Mouse (Mus musculus): ENCODE measurements at regions not wholly inside any gene's neighbourhood (a gene's known extent, or its start where the extent isn't known, plus 50 kb on each side); places are given as distances from the start of the nearest gene placed in this dataset.

DNA sequence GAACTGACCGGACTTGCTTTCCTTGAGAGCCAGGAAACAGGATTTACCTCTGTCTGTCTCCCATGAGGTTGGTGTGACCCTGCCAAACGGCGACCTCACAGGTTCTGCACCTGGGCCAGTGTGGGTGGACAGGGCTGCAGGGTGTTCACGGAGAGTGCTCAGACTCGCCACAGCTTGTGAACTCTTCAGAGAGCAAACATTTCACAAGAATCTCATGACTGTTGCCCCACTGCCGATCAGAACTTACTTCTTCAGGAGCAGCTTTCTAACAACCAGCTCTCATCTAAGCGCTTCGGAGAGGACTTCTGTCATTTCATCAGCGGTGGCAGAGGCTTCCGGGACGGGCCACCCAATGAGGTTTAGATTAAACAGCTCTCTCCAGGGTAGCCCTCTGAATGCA is 93.0 kb upstream of the Adgrl2 start:
- Histone ChIP-seq H3K27ac (ENCODE audit: low read depth, low read length) (no peak overlapping the region), H3K9me3 (ENCODE audit: control insufficient read depth, low read length) (no peaks in the 10 kb centered on the region), H3K36me3 (ENCODE audit: control insufficient read depth, insufficient read depth, low read length) (no peaks in the 10 kb centered on the region), H3K9ac (ENCODE audit: low read depth, low read length) (no peak overlapping the region), H3K27me3 (ENCODE audit: control insufficient read depth, insufficient read depth, low read length) (no peaks in the 10 kb centered on the region), H3K4me2 (replicated peaks; ENCODE audit: low read depth, low read length) (no peak overlapping the region), H3K4me1 (replicated peaks; ENCODE audit: control insufficient read depth, insufficient read depth, low read length) (no peaks in the 10 kb centered on the region), H3K4me3 (ENCODE audit: low read depth, low read length) (no peak overlapping the region)
- 60% methylated on average over 11 of the region's 11 CpGs for WGBS
- ATAC-seq (ENCODE audit: low FRiP score) (no peak), DNase-seq (ENCODE audit: low spot score) (no peak)

DNA sequence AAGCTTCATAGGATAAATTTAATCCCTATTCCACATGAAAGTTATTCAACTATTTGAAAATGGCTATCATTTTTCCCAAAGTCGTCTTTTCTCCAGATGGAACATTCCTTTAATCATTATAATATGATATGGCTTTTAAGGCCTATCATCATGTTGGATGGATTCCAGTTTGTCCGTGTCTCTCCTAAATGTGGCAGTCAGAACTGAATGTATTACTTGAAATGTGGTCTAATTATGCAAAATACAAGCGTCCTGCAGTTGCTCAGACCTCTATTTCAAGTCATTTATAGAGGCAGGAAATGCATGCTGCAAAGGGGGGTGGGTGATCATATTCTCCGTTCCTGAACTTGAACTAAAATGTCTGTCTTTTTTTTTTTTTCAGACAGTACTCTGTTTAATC is 88.5 kb upstream of the Adgrl2 start:
- Histone ChIP-seq H3K27me3 (ENCODE audit: control insufficient read depth, insufficient read depth, low read length) (no peaks in the 10 kb centered on the region), H3K4me2 (replicated peaks; ENCODE audit: low read depth, low read length) (no peak overlapping the region), H3K27ac (ENCODE audit: low read depth, low read length) (no peak overlapping the region), H3K36me3 (ENCODE audit: control insufficient read depth, insufficient read depth, low read length) (no peaks in the 10 kb centered on the region), H3K4me3 (ENCODE audit: low read depth, low read length) (no peak overlapping the region), H3K9ac (ENCODE audit: low read depth, low read length) (no peak overlapping the region), H3K4me1 (replicated peaks; ENCODE audit: control insufficient read depth, insufficient read depth, low read length) (no peaks in the 10 kb centered on the region), H3K9me3 (ENCODE audit: control insufficient read depth, low read length) (no peaks in the 10 kb centered on the region)
- DNase-seq (ENCODE audit: low spot score) (no peak), ATAC-seq (ENCODE audit: low FRiP score) (no peak)
- 83% methylated on average over 4 of the region's 4 CpGs for WGBS

DNA sequence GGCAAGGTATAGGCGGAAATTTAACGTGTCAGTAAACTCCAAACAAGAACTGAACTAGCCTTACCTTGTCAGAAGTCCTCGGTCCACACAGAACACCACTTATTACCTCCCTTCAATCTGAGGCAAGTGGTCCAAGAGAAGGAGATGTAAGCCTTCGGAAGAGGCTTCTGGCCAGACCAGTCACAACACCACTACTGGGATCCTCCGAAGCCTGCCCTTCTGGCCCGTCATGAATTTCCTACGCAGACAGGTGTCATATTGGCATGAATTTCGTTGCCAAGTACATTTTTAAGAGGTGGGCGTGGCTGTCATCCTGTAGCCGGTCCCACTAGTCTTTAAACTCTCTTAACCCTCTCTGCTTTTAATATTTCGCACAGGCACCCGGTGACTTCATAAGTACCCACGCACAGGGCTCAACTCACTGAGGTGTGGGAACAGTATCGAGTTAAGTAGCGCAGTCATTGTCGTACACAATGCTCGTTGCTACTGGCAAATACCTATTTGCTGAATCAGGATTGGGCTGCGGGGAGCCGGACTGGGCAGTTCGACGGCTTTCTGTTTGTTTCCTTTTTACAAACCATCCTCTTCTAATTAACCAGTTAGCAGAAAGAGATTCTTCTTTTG is 86.7 kb upstream of the Adgrl2 start:
- no peak for ATAC-seq (ENCODE audit: low FRiP score)
- H3K27me3 ChIP-seq (ENCODE audit: control insufficient read depth, insufficient read depth, low read length) = no peaks in the 10 kb centered on the region
- no peak overlapping the region for H3K4me3 ChIP-seq (ENCODE audit: low read depth, low read length)
- no peaks in the 10 kb centered on the region for H3K36me3 ChIP-seq (ENCODE audit: control insufficient read depth, insufficient read depth, low read length)
- WGBS = 77% methylated on average over 21 of the region's 21 CpGs
- H3K9ac ChIP-seq (ENCODE audit: low read depth, low read length) = no peak overlapping the region
- DNase-seq (ENCODE audit: low spot score) = no peak
- H3K4me2 ChIP-seq (replicated peaks; ENCODE audit: low read depth, low read length) = no peak overlapping the region
- no peaks in the 10 kb centered on the region for H3K4me1 ChIP-seq (replicated peaks; ENCODE audit: control insufficient read depth, insufficient read depth, low read length)
- H3K9me3 ChIP-seq (ENCODE audit: control insufficient read depth, low read length) = no peaks in the 10 kb centered on the region
- no peak overlapping the region for H3K27ac ChIP-seq (ENCODE audit: low read depth, low read length)

DNA sequence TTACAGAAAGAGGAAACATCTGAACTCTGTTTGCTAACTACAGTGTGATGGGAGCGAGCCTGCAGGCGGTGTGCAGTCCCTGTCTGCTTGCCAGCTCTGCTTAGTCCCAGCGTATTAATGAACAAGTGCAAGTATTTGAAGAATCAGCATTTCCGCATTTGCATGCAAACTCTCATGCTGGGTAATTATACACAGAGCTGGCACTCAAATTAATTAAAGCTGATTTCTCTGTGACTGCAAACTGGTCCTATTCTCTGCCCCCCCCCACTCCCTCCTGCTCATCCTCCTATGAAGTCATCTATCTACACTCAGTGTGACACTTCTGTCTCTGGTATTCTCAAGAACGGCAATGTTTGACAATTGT is 85.1 kb upstream of the Adgrl2 start:
- Histone ChIP-seq H3K27ac (ENCODE audit: low read depth, low read length) (no peak overlapping the region), H3K9ac (ENCODE audit: low read depth, low read length) (no peak overlapping the region), H3K4me1 (replicated peaks; ENCODE audit: control insufficient read depth, insufficient read depth, low read length) (no peaks in the 10 kb centered on the region), H3K36me3 (ENCODE audit: control insufficient read depth, insufficient read depth, low read length) (no peaks in the 10 kb centered on the region), H3K4me3 (ENCODE audit: low read depth, low read length) (no peak overlapping the region), H3K27me3 (ENCODE audit: control insufficient read depth, insufficient read depth, low read length) (no peaks in the 10 kb centered on the region), H3K9me3 (ENCODE audit: control insufficient read depth, low read length) (no peaks in the 10 kb centered on the region), H3K4me2 (replicated peaks; ENCODE audit: low read depth, low read length) (no peak overlapping the region)
- ATAC-seq (ENCODE audit: low FRiP score) (no peak), DNase-seq (ENCODE audit: low spot score) (no peak)
- 73% methylated on average over 5 of the region's 5 CpGs for WGBS

DNA sequence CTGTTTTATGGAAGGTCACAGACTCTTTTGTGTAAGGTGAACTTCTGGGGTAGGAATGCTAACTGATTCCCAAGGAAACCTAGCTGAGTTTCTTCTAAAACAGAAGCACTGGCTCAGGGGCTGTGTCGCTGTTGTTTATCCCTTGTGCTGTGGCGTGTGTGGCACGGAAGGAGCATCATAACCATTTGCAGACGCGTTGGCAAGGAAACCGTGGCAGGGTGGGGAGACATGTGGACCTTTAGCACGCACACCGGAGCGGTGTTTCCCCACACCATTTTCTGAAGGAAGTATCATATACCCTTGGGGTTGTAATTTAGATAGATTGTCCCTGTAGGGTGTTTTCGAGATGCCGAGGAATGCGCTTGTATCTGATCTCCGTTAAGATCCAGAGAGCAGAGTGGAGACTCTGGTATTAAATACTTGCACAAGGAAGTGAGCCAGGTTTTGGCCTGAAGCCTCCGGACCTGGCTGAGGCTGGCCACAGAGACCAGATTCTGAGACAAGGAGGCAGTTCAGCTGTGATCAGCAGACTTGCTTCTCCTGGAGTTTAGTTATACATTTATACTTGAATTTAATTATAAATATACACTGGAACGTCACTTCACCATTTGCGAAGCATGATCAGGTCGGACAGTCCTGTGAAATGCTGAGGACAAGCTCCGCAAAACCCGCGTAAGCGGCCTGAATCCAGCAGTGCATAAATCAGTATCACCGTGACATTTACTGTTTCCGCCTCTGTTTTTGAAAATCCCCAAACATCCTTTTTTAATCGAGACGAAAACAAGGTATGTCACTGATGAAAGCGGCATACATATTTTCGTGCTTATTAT is 84.5 kb upstream of the Adgrl2 start:
- DNase-seq (ENCODE audit: low spot score) (no peak), ATAC-seq (ENCODE audit: low FRiP score) (peak; percentile 47; the same call in 1 of the 2 replicates)
- no peaks in the 10 kb centered on the region for H3K4me1 ChIP-seq (replicated peaks; ENCODE audit: control insufficient read depth, insufficient read depth, low read length)
- no peaks in the 10 kb centered on the region for H3K36me3 ChIP-seq (ENCODE audit: control insufficient read depth, insufficient read depth, low read length)
- no peak overlapping the region for H3K9ac ChIP-seq (ENCODE audit: low read depth, low read length)
- no peaks in the 10 kb centered on the region for H3K27me3 ChIP-seq (ENCODE audit: control insufficient read depth, insufficient read depth, low read length)
- no peak overlapping the region for H3K4me2 ChIP-seq (replicated peaks; ENCODE audit: low read depth, low read length)
- H3K4me3 ChIP-seq (ENCODE audit: low read depth, low read length) = no peak overlapping the region
- WGBS = 74% methylated on average over 27 of the region's 27 CpGs
- H3K9me3 ChIP-seq (ENCODE audit: control insufficient read depth, low read length) = no peaks in the 10 kb centered on the region
- no peak overlapping the region for H3K27ac ChIP-seq (ENCODE audit: low read depth, low read length)

DNA sequence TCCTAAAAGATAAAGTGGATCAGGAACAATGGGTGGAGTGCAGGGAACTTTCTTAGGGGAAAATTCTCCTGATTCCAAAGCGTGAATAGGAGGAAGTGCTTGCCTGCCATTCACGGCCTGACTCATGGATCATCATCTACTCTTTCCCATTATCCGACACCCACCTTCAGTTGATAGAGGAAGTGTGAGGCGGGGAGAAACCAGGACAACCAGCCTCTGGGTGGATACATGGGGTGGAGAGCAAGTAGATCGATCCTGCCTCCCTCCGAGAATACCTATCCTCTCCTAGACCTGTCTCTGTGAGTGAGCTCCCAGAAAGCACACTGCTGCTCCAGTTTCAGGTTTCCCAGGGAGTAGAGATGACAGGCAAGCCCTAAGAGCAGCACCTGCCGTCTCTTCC is 79.8 kb upstream of the Adgrl2 start:
- WGBS = 62% methylated on average over 7 of the region's 7 CpGs
- no peak for ATAC-seq (ENCODE audit: low FRiP score)
- Histone ChIP-seq H3K27me3 (ENCODE audit: control insufficient read depth, insufficient read depth, low read length) (no peaks in the 10 kb centered on the region), H3K27ac (ENCODE audit: low read depth, low read length) (no peak overlapping the region), H3K4me2 (replicated peaks; ENCODE audit: low read depth, low read length) (no peak overlapping the region), H3K4me3 (ENCODE audit: low read depth, low read length) (no peak overlapping the region), H3K36me3 (ENCODE audit: control insufficient read depth, insufficient read depth, low read length) (no peaks in the 10 kb centered on the region), H3K9me3 (ENCODE audit: control insufficient read depth, low read length) (no peaks in the 10 kb centered on the region), H3K9ac (ENCODE audit: low read depth, low read length) (no peak overlapping the region), H3K4me1 (replicated peaks; ENCODE audit: control insufficient read depth, insufficient read depth, low read length) (no peaks in the 10 kb centered on the region)
- DNase-seq (ENCODE audit: low spot score) = no peak

DNA sequence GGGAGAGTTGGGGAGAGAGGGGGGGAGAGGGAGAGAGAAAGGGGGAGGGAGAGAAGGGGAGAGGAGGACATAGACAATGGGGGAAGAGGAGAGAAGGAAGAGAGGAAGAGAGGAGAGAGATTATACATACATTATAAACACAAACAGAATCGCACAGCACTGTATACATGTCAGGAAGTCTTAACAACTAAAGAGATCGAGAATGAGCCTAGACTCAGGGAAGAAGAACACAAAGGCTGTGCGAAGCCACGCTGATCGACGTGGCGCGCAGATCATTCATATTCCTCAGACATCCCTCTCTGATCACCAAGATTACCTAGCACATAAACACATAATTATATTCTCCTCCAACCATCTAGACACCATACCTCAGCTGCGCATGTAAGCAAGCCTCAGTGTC is 79.1 kb upstream of the Adgrl2 start:
- no peak for DNase-seq (ENCODE audit: low spot score)
- Histone ChIP-seq H3K4me2 (replicated peaks; ENCODE audit: low read depth, low read length) (no peak overlapping the region), H3K9me3 (ENCODE audit: control insufficient read depth, low read length) (no peaks in the 10 kb centered on the region), H3K4me3 (ENCODE audit: low read depth, low read length) (no peak overlapping the region), H3K27me3 (ENCODE audit: control insufficient read depth, insufficient read depth, low read length) (no peaks in the 10 kb centered on the region), H3K27ac (ENCODE audit: low read depth, low read length) (no peak overlapping the region), H3K36me3 (ENCODE audit: control insufficient read depth, insufficient read depth, low read length) (no peaks in the 10 kb centered on the region), H3K9ac (ENCODE audit: low read depth, low read length) (no peak overlapping the region), H3K4me1 (replicated peaks; ENCODE audit: control insufficient read depth, insufficient read depth, low read length) (no peaks in the 10 kb centered on the region)
- ATAC-seq (ENCODE audit: low FRiP score) = no peak
- 93% methylated on average over 9 of the region's 9 CpGs for WGBS

DNA sequence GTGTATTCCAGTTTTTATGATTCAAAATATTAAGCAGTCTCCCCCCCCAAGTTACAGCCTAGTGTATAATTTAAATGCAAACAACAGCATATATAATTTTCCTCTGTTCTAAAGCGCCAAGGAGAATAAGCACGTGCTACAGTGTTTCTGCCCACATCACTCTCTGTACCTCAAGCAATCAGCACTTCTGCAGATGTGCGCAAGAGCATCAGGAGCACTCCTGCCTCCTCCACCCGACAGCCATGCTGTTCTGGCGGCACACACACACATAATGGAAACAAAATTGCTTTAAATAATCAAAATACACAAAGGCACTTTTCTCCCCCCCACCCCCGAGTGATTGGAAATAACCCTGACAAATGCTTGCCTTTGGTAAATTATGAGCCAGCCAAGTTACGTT is 78.5 kb upstream of the Adgrl2 start:
- H3K4me3 ChIP-seq (ENCODE audit: low read depth, low read length) = no peak overlapping the region
- no peak overlapping the region for H3K9ac ChIP-seq (ENCODE audit: low read depth, low read length)
- H3K9me3 ChIP-seq (ENCODE audit: control insufficient read depth, low read length) = no peaks in the 10 kb centered on the region
- ATAC-seq (ENCODE audit: low FRiP score) = no peak
- 76% methylated on average over 7 of the region's 7 CpGs for WGBS
- no peak overlapping the region for H3K27ac ChIP-seq (ENCODE audit: low read depth, low read length)
- no peak for DNase-seq (ENCODE audit: low spot score)
- no peaks in the 10 kb centered on the region for H3K4me1 ChIP-seq (replicated peaks; ENCODE audit: control insufficient read depth, insufficient read depth, low read length)
- no peaks in the 10 kb centered on the region for H3K27me3 ChIP-seq (ENCODE audit: control insufficient read depth, insufficient read depth, low read length)
- no peak overlapping the region for H3K4me2 ChIP-seq (replicated peaks; ENCODE audit: low read depth, low read length)
- no peaks in the 10 kb centered on the region for H3K36me3 ChIP-seq (ENCODE audit: control insufficient read depth, insufficient read depth, low read length)

DNA sequence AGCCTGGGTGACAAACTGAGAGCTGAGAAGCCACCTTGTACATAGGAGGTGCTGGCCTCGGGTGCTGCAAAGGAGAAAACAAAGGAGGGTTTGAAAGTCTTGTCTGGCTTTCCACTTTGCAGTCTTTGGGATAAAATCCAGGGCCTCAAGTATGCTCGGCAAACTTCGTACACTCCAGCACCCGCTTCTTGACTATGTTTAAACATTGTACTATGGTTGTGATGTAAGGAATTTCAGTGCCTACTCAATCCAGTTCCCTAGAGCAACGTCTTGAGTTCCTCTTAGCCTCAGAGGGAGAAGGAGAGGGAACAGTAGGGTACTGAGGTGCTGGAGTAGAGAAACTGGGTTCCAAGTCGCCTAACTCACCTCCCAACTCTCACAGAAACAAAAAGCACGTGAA is 77.4 kb upstream of the Adgrl2 start:
- 82% methylated on average over 7 of the region's 7 CpGs for WGBS
- DNase-seq (ENCODE audit: low spot score) = no peak
- no peaks in the 10 kb centered on the region for H3K9me3 ChIP-seq (ENCODE audit: control insufficient read depth, low read length)
- no peaks in the 10 kb centered on the region for H3K4me1 ChIP-seq (replicated peaks; ENCODE audit: control insufficient read depth, insufficient read depth, low read length)
- no peak overlapping the region for H3K9ac ChIP-seq (ENCODE audit: low read depth, low read length)
- no peaks in the 10 kb centered on the region for H3K27me3 ChIP-seq (ENCODE audit: control insufficient read depth, insufficient read depth, low read length)
- H3K36me3 ChIP-seq (ENCODE audit: control insufficient read depth, insufficient read depth, low read length) = no peaks in the 10 kb centered on the region
- no peak for ATAC-seq (ENCODE audit: low FRiP score)
- H3K4me2 ChIP-seq (replicated peaks; ENCODE audit: low read depth, low read length) = no peak overlapping the region
- H3K4me3 ChIP-seq (ENCODE audit: low read depth, low read length) = no peak overlapping the region
- H3K27ac ChIP-seq (ENCODE audit: low read depth, low read length) = no peak overlapping the region
